Mouse (Mus musculus): ENCODE results near the gene Tbc1d8. TPM values are rescaled to one million over a fixed set of nuclear protein-coding genes. Genes with fewer than 3 reads are reported as not detected.

The Tbc1d8 gene
- polyA plus RNA-seq, 1 experiment, result 5.8 TPM

- no peak overlapping the region for H3K4me2 ChIP-seq (ENCODE audit: low read depth)
- H3K4me3 ChIP-seq, result no peak overlapping the region
- H3K27me3 ChIP-seq (ENCODE audit: control insufficient read depth, insufficient read depth, insufficient read length), result peaks cover 16% of the 10 kb centered on the region
- no peaks in the 10 kb centered on the region for H3K79me2 ChIP-seq (ENCODE audit: control insufficient read depth, insufficient read depth)
- no peak overlapping the region for H3ac ChIP-seq (ENCODE audit: control insufficient read depth, insufficient read length)
- no peak for TF ChIP-seq REST (IDR thresholded peaks at IDR 0.05; ENCODE audit: insufficient read depth, insufficient read length)
- no peak for TF ChIP-seq USF1 (IDR thresholded peaks at IDR 0.05; ENCODE audit: low read depth)
- TF ChIP-seq POLR2AphosphoS2 (IDR thresholded peaks at IDR 0.05; ENCODE audit: insufficient read length, low read depth), result no peak
- TF ChIP-seq MYOD1 (IDR thresholded peaks at IDR 0.05; ENCODE audit: control insufficient read depth in 1 of 3, insufficient read length in 2 of 3, low read depth in 2 of 3), result no peak
- TF ChIP-seq POLR2A (IDR thresholded peaks at IDR 0.05; ENCODE audit: insufficient read length, low read depth), result no peak
- TF ChIP-seq TCF3 (IDR thresholded peaks at IDR 0.05; ENCODE audit: insufficient read length, low read depth), result no peak
- TF ChIP-seq SRF (IDR thresholded peaks at IDR 0.05; ENCODE audit: control insufficient read depth, insufficient read length, low read depth), result no peak
- no peak for TF ChIP-seq CEBPB (IDR thresholded peaks at IDR 0.05; ENCODE audit: insufficient read depth, poor library complexity, severe bottlenecking)
- TF ChIP-seq MYOG (IDR thresholded peaks at IDR 0.05; ENCODE audit: control insufficient read depth in 1 of 3, insufficient read depth in 1 of 3, insufficient read length in 2 of 3, low read depth in 2 of 3), result no peak
- TF ChIP-seq E2F4 (IDR thresholded peaks at IDR 0.05; ENCODE audit: insufficient read depth), result no peak
- no peak for TF ChIP-seq TCF12 (IDR thresholded peaks at IDR 0.05; ENCODE audit: insufficient read depth, poor library complexity, severe bottlenecking)
- TF ChIP-seq MAX (IDR thresholded peaks at IDR 0.05; ENCODE audit: low read depth), result no peak
- no peaks in the 10 kb centered on the region for H3K36me3 ChIP-seq (ENCODE audit: control insufficient read depth, insufficient read depth)
Observed at GRCm38 (mm10) chr1:39388163-39388562, 90.4 kb downstream of the Tbc1d8 start.

GRCm38 (mm10) chr1:39387497-39387896, 91.1 kb downstream of the Tbc1d8 start:
- Histone ChIP-seq H3K36me3 (ENCODE audit: control insufficient read depth, insufficient read depth) (no peaks in the 10 kb centered on the region), H3K27me3 (ENCODE audit: control insufficient read depth, insufficient read depth, insufficient read length) (peaks cover 16% of the 10 kb centered on the region), H3K79me2 (ENCODE audit: control insufficient read depth, insufficient read depth) (no peaks in the 10 kb centered on the region), H3ac (ENCODE audit: control insufficient read depth, insufficient read length) (no peak overlapping the region), H3K4me3 (no peak overlapping the region), H3K4me2 (ENCODE audit: low read depth) (no peak overlapping the region)
- TF ChIP-seq POLR2A (IDR thresholded peaks at IDR 0.05; ENCODE audit: insufficient read length, low read depth) (no peak), MYOG (IDR thresholded peaks at IDR 0.05; ENCODE audit: control insufficient read depth in 1 of 3, insufficient read depth in 1 of 3, insufficient read length in 2 of 3, low read depth in 2 of 3) (no peak), TCF3 (IDR thresholded peaks at IDR 0.05; ENCODE audit: insufficient read length, low read depth) (no peak), SRF (IDR thresholded peaks at IDR 0.05; ENCODE audit: control insufficient read depth, insufficient read length, low read depth) (no peak), CEBPB (IDR thresholded peaks at IDR 0.05; ENCODE audit: insufficient read depth, poor library complexity, severe bottlenecking) (no peak), MYOD1 (IDR thresholded peaks at IDR 0.05; ENCODE audit: control insufficient read depth in 1 of 3, insufficient read length in 2 of 3, low read depth in 2 of 3) (no peak), TCF12 (IDR thresholded peaks at IDR 0.05; ENCODE audit: insufficient read depth, poor library complexity, severe bottlenecking) (no peak), USF1 (IDR thresholded peaks at IDR 0.05; ENCODE audit: low read depth) (no peak), POLR2AphosphoS2 (IDR thresholded peaks at IDR 0.05; ENCODE audit: insufficient read length, low read depth) (no peak), E2F4 (IDR thresholded peaks at IDR 0.05; ENCODE audit: insufficient read depth) (no peak), REST (IDR thresholded peaks at IDR 0.05; ENCODE audit: insufficient read depth, insufficient read length) (no peak), MAX (IDR thresholded peaks at IDR 0.05; ENCODE audit: low read depth) (no peak)

GRCm38 (mm10) chr1:39386456-39386855, 92.1 kb downstream of the Tbc1d8 start:
- no peaks in the 10 kb centered on the region for H3K36me3 ChIP-seq (ENCODE audit: control insufficient read depth, insufficient read depth)
- no peak overlapping the region for H3ac ChIP-seq (ENCODE audit: control insufficient read depth, insufficient read length)
- H3K79me2 ChIP-seq (ENCODE audit: control insufficient read depth, insufficient read depth), result no peaks in the 10 kb centered on the region
- H3K27me3 ChIP-seq (ENCODE audit: control insufficient read depth, insufficient read depth, insufficient read length), result peaks cover 16% of the 10 kb centered on the region
- no peak overlapping the region for H3K4me2 ChIP-seq (ENCODE audit: low read depth)
- TF ChIP-seq CEBPB (IDR thresholded peaks at IDR 0.05; ENCODE audit: insufficient read depth, poor library complexity, severe bottlenecking) (no peak), USF1 (IDR thresholded peaks at IDR 0.05; ENCODE audit: low read depth) (no peak), POLR2A (IDR thresholded peaks at IDR 0.05; ENCODE audit: insufficient read length, low read depth) (no peak), MYOG (IDR thresholded peaks at IDR 0.05; ENCODE audit: control insufficient read depth in 1 of 3, insufficient read depth in 1 of 3, insufficient read length in 2 of 3, low read depth in 2 of 3) (no peak), SRF (IDR thresholded peaks at IDR 0.05; ENCODE audit: control insufficient read depth, insufficient read length, low read depth) (no peak), MYOD1 (IDR thresholded peaks at IDR 0.05; ENCODE audit: control insufficient read depth in 1 of 3, insufficient read length in 2 of 3, low read depth in 2 of 3) (no peak), E2F4 (IDR thresholded peaks at IDR 0.05; ENCODE audit: insufficient read depth) (no peak), MAX (IDR thresholded peaks at IDR 0.05; ENCODE audit: low read depth) (no peak), POLR2AphosphoS2 (IDR thresholded peaks at IDR 0.05; ENCODE audit: insufficient read length, low read depth) (no peak), REST (IDR thresholded peaks at IDR 0.05; ENCODE audit: insufficient read depth, insufficient read length) (no peak), TCF12 (IDR thresholded peaks at IDR 0.05; ENCODE audit: insufficient read depth, poor library complexity, severe bottlenecking) (no peak)
- H3K4me3 ChIP-seq, result no peak overlapping the region

GRCm38 (mm10) chr1:39384914-39385313, 93.6 kb downstream of the Tbc1d8 start:
- H3ac ChIP-seq (ENCODE audit: control insufficient read depth, insufficient read length), result no peak overlapping the region
- no peaks in the 10 kb centered on the region for H3K79me2 ChIP-seq (ENCODE audit: control insufficient read depth, insufficient read depth)
- no peak overlapping the region for H3K4me3 ChIP-seq
- H3K4me2 ChIP-seq (ENCODE audit: low read depth), result no peak overlapping the region
- H3K27me3 ChIP-seq (ENCODE audit: control insufficient read depth, insufficient read depth, insufficient read length), result peaks cover 11% of the 10 kb centered on the region
- H3K36me3 ChIP-seq (ENCODE audit: control insufficient read depth, insufficient read depth), result no peaks in the 10 kb centered on the region
- TF ChIP-seq CEBPB (IDR thresholded peaks at IDR 0.05; ENCODE audit: insufficient read depth, poor library complexity, severe bottlenecking) (no peak), POLR2A (IDR thresholded peaks at IDR 0.05; ENCODE audit: insufficient read length, low read depth) (no peak), SRF (IDR thresholded peaks at IDR 0.05; ENCODE audit: control insufficient read depth, insufficient read length, low read depth) (no peak), REST (IDR thresholded peaks at IDR 0.05; ENCODE audit: insufficient read depth, insufficient read length) (no peak), MYOD1 (IDR thresholded peaks at IDR 0.05; ENCODE audit: control insufficient read depth in 1 of 3, insufficient read length in 2 of 3, low read depth in 2 of 3) (no peak), MYOG (IDR thresholded peaks at IDR 0.05; ENCODE audit: control insufficient read depth in 1 of 3, insufficient read depth in 1 of 3, insufficient read length in 2 of 3, low read depth in 2 of 3) (no peak), TCF3 (IDR thresholded peaks at IDR 0.05; ENCODE audit: insufficient read length, low read depth) (no peak)

All from myocyte (in vitro differentiated cells).